Mouse (Mus musculus) liver, embryonic 15.5 days (tissue): ENCODE measurements around the gene Fbxw8. TPM values are rescaled to one million over a fixed set of nuclear protein-coding genes. Genes with fewer than 3 reads are reported as not detected.

Experiments
- ATAC-seq: fragments of 200-750 bp; cut with Nextera tagmentation; 2 replicates; pipeline ENCODE4 v1.8.0; 2017; ENCODE audit warnings: moderate number of reproducible peaks, mild to moderate bottlenecking, moderate library complexity; ENCODE audit not compliant: insufficient read depth
- H3K27ac ChIP-seq: fragments of 300-500 bp; sonication (generic); replicated peaks from 2 replicates; pipeline ENCODE4 v1.5.1; 2015; ENCODE audit warnings: mild to moderate bottlenecking, inconsistent platforms
- H3K27me3 ChIP-seq: fragments of 300-500 bp; sonication (generic); 2 replicates; pipeline ENCODE4 v1.6.1; 2015; ENCODE audit warnings: mild to moderate bottlenecking, inconsistent platforms
- H3K36me3 ChIP-seq: fragments of 300-500 bp; sonication (generic); replicated peaks from 2 replicates; pipeline ENCODE4 v1.6.1; 2015; ENCODE audit warnings: moderate library complexity, mild to moderate bottlenecking, inconsistent platforms
- H3K4me1 ChIP-seq: fragments of 300-500 bp; sonication (generic); replicated peaks from 2 replicates; pipeline ENCODE4 v1.6.1; 2015; ENCODE audit warnings: inconsistent platforms
- H3K4me2 ChIP-seq: fragments of 300-500 bp; sonication (generic); 2 replicates; pipeline ENCODE4 v1.6.1; 2015; ENCODE audit warnings: moderate library complexity, mild to moderate bottlenecking, inconsistent platforms
- H3K4me3 ChIP-seq: fragments of 300-500 bp; sonication (generic); replicated peaks from 2 replicates; pipeline ENCODE4 v1.5.1; 2015; ENCODE audit warnings: mild to moderate bottlenecking, inconsistent platforms
- H3K9ac ChIP-seq: fragments of 300-500 bp; sonication (generic); 2 replicates; pipeline ENCODE4 v1.6.1; 2015; ENCODE audit warnings: moderate library complexity, mild to moderate bottlenecking, inconsistent platforms
- H3K9me3 ChIP-seq: fragments of 300-500 bp; sonication (generic); replicated peaks from 2 replicates; pipeline ENCODE4 v1.6.1; 2016; ENCODE audit warnings: inconsistent platforms
- WGBS: fragments of 180-500 bp; shearing (Covaris S2); methylation state at CpG from one replicate; pipeline ENCODE4 v1.1.7; 2015; ENCODE audit warnings: mixed read lengths; ENCODE audit not compliant: insufficient replicate concordance; 5-methylcytosine and 5-hydroxymethylcytosine counted together
- polyA plus RNA-seq: library from polyadenylated mRNA; unstranded; fragments of >200 nt; fragmentation: Nextera tagmentation; extraction: Ambion mirVana; gene quantifications from 2 replicates; pipeline ENCODE4 v1.2.1, GENCODE M21; 2015

The Fbxw8 gene
- polyA plus RNA-seq, 1 experiment from 2014 or later = 7.7 TPM

- no peak overlapping the region for H3K27ac ChIP-seq
- no peaks in the 10 kb centered on the region for H3K4me1 ChIP-seq
- no peaks in the 10 kb centered on the region for H3K9me3 ChIP-seq
- 64% methylated on average over 6 of the region's 6 CpGs for WGBS
- H3K4me2 ChIP-seq = no peak overlapping the region
- no peaks in the 10 kb centered on the region for H3K36me3 ChIP-seq
- no peak for ATAC-seq
- no peak overlapping the region for H3K9ac ChIP-seq
- H3K4me3 ChIP-seq = no peak overlapping the region
- no peaks in the 10 kb centered on the region for H3K27me3 ChIP-seq
These were observed 110.4 kb downstream of the Fbxw8 start for GRCm38 (mm10) chr5:118044907-118045306.

DNA sequence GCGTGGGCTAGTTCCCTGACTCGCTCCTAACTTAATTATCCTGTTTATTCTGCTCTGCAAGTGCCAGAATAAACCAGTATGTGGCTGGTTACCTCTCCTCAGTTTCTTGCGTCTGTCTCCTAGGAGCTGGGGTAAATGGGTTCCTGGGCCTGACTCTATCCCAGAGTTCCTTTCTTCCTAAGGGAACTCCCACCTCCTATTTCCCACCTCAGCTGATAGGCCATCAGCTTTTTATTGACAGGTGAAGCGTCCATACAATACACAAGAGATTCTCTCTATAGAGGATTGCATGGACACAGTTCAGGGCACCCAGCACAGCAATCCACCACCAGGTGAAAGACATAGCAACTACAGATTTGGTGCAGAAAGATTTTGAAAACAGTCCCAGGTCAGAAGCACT lies 111.5 kb downstream of the Fbxw8 start:
- H3K9me3 ChIP-seq = no peaks in the 10 kb centered on the region
- H3K9ac ChIP-seq = no peak overlapping the region
- H3K4me2 ChIP-seq = no peak overlapping the region
- H3K36me3 ChIP-seq = no peaks in the 10 kb centered on the region
- H3K4me1 ChIP-seq = no peaks in the 10 kb centered on the region
- no peaks in the 10 kb centered on the region for H3K27me3 ChIP-seq
- ATAC-seq = no peak
- H3K4me3 ChIP-seq = no peak overlapping the region
- no peak overlapping the region for H3K27ac ChIP-seq
- 65% methylated on average over 4 of the region's 4 CpGs for WGBS

DNA sequence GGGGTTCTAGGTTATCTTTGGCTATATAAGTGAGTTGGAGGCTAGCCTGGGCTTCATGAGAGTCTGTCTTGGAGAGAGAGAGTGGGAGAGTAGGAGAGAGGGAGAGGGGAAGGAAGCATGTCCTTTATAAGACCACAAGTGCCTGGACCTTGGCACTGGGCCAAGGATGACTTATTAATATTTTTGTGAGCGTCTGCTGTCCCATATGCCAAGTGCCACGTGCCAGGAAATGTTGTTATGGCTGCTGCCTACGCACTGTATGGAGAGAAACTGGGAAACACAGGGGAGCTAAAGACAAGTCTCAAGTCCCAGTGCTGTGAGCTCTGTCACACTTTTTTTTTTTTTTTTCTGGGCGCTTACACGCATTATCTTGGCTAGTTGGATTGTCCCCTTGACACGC lies 112.7 kb downstream of the Fbxw8 start:
- H3K9ac ChIP-seq = no peak overlapping the region
- H3K9me3 ChIP-seq = no peaks in the 10 kb centered on the region
- H3K27ac ChIP-seq = no peak overlapping the region
- H3K4me2 ChIP-seq = no peak overlapping the region
- no peak for ATAC-seq
- H3K36me3 ChIP-seq = no peaks in the 10 kb centered on the region
- WGBS = 61% methylated on average over 6 of the region's 6 CpGs
- H3K4me3 ChIP-seq = no peak overlapping the region
- H3K27me3 ChIP-seq = no peaks in the 10 kb centered on the region
- no peaks in the 10 kb centered on the region for H3K4me1 ChIP-seq

DNA sequence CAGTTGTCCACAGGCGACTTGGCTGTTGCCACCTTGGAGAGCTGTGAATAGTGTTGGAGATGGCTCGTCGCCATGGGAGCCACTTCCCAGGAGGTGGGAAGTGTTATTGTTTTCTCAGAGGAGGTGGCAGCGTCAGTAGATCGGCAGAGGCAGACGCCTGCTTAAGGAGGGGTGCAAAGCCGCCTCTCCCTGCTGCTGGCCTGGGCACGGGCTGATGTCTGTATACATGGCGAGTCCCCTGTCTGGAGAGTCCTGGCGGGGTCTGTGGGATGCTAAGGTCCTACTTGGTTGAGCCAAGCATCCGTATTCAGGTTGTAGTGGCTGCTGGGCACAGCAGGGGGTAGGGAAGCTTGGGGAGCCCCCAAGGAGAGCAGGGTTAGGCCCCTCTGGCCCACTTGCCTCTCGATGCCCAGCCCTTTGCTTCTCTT lies 116.0 kb downstream of the Fbxw8 start:
- no peak for ATAC-seq
- Histone ChIP-seq H3K9me3 (no peaks in the 10 kb centered on the region), H3K27ac (no peak overlapping the region), H3K27me3 (no peaks in the 10 kb centered on the region), H3K36me3 (no peaks in the 10 kb centered on the region), H3K9ac (no peak overlapping the region), H3K4me1 (no peaks in the 10 kb centered on the region), H3K4me3 (no peak overlapping the region), H3K4me2 (no peak overlapping the region)
- 56% methylated on average over 12 of the region's 12 CpGs for WGBS

DNA sequence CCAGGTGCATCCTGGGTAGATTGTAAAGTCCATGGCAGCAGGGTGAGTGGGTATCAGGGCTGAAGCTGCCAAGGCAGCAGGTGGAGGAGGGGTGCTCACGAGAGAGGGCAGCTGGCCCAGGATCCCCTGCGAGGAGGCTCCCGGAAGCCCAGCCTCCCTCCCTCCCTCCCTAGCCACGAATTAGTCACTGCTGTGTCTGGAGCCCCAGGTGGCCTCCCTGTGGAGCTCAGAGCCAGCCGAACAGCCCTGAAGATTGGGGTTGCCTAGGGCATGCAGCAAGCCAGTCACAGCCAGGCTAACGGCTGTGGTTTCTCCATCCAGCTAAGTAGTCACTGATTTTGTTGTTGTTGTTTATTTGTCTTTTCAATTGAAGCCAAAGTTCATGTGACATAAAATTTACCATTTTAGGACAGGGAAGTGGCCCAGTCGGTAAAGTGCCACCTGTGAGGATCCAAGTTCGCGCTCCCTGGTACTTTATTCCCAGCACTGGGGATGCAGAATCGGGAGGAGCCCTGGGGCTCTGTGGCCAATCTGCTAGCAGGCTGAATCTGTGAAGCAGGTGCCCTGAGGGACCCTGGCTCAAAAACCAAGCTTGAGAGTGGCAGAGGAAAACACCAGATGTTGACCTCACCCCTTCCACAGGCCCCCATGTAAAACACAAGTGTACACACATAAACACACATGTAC lies 117.3 kb downstream of the Fbxw8 start:
- no peaks in the 10 kb centered on the region for H3K4me1 ChIP-seq
- H3K27me3 ChIP-seq = no peaks in the 10 kb centered on the region
- no peaks in the 10 kb centered on the region for H3K9me3 ChIP-seq
- no peak for ATAC-seq
- H3K4me3 ChIP-seq = no peak overlapping the region
- H3K9ac ChIP-seq = no peak overlapping the region
- no peaks in the 10 kb centered on the region for H3K36me3 ChIP-seq
- H3K27ac ChIP-seq = no peak overlapping the region
- 10% methylated on average over 10 of the region's 10 CpGs for WGBS
- no peak overlapping the region for H3K4me2 ChIP-seq

DNA sequence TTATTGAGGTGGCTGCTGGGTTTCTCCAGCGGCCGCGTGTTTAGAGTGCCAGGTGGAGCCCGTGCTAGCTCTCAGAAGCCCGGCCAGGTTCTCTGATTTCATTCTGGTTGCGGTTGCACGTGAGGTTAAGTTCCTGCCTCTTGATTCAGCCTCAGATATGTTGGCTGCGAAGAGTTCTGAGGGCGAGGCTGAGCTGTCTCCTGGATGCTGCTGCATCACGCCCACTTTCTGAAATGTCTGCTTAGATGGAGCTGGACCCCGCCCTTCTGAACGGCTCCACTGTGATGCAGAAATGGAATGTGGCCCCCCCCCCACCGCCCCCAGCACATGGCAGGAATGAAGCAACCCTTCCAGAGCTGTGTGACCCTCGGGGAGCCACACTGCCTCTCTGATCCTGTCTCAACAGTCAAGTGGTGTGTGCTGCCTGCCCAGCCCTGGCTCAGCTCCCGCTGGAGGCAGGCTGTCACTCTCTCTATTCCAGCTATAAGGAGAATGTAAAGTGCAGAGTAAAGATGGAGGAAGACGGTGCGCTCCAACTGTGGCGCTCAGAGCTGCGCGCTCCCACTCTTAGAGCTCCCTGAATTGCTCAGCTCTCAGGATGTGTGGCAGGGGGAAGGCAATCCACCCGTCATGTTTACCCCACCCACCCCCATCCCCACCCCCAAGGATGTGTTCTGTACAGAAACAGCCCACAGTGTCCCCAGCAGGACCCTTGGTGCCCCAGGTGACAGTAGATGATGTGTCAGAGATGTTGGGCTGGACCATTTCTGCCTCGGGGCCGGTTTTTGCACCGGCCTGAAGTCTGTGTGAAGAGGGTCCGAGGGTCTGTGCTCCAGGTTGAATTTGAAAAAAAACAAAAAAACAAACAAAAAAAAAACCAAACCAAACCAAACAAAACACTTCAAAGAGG lies 118.1 kb downstream of the Fbxw8 start:
- H3K36me3 ChIP-seq = no peaks in the 10 kb centered on the region

GRCm38 (mm10) chr5:118035786-118036185 lies 119.5 kb downstream of the Fbxw8 start:
- no peak for ATAC-seq
- Histone ChIP-seq H3K27ac (no peak overlapping the region), H3K4me2 (no peak overlapping the region), H3K9me3 (no peaks in the 10 kb centered on the region), H3K9ac (no peak overlapping the region), H3K36me3 (no peaks in the 10 kb centered on the region), H3K27me3 (peaks cover 10% of the 10 kb centered on the region), H3K4me3 (no peak overlapping the region), H3K4me1 (no peaks in the 10 kb centered on the region)
- 35% methylated on average over 3 of the region's 3 CpGs for WGBS

More for the DNA sequence above, 118.1 kb downstream of the Fbxw8 start:
- 38% methylated on average over 25 of the region's 25 CpGs for WGBS
- no peak overlapping the region for H3K4me3 ChIP-seq
- no peaks in the 10 kb centered on the region for H3K27me3 ChIP-seq
- no peak overlapping the region for H3K4me2 ChIP-seq
- no peak for ATAC-seq
- no peaks in the 10 kb centered on the region for H3K4me1 ChIP-seq
- H3K9ac ChIP-seq = no peak overlapping the region
- no peak overlapping the region for H3K27ac ChIP-seq
- no peaks in the 10 kb centered on the region for H3K9me3 ChIP-seq

- Histone ChIP-seq H3K36me3 (no peaks in the 10 kb centered on the region), H3K4me2 (no peak overlapping the region), H3K4me3 (no peak overlapping the region), H3K27ac (no peak overlapping the region), H3K4me1 (no peaks in the 10 kb centered on the region), H3K9ac (no peak overlapping the region), H3K9me3 (no peaks in the 10 kb centered on the region), H3K27me3 (peaks cover 21% of the 10 kb centered on the region)
- WGBS = 69% methylated on average over 1 of the region's 1 CpGs
- no peak for ATAC-seq
These were observed 120.6 kb downstream of the Fbxw8 start for GRCm38 (mm10) chr5:118034632-118035031.

DNA sequence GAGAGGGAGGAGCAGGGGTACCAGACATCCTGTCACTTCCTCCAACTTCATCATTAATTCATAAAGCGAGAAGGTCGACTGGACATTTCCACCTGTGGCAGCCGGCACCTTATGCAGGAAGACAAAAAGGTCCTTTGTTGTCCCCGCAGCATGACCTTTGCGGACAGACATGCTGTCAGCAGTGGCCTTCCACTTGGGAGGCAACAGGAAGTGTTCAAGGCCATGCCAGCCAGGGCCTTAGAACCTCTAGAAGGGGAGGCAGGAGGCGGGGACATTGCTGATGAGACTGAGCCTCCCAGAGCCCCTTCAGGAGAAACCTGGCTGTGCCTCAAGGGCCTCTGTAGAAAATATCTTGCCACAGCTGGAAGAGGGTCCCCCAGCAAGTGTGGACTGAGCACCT lies 121.5 kb downstream of the Fbxw8 start:
- ATAC-seq = no peak
- H3K4me1 ChIP-seq = peaks cover 2% of the 10 kb centered on the region; the same call in 1 of the 2 replicates
- H3K9me3 ChIP-seq = no peaks in the 10 kb centered on the region
- 50% methylated on average over 6 of the region's 6 CpGs for WGBS
- no peak overlapping the region for H3K27ac ChIP-seq
- H3K4me2 ChIP-seq = no peak overlapping the region
- H3K4me3 ChIP-seq = no peak overlapping the region
- peaks cover 30% of the 10 kb centered on the region for H3K27me3 ChIP-seq
- H3K9ac ChIP-seq = no peak overlapping the region
- no peaks in the 10 kb centered on the region for H3K36me3 ChIP-seq

DNA sequence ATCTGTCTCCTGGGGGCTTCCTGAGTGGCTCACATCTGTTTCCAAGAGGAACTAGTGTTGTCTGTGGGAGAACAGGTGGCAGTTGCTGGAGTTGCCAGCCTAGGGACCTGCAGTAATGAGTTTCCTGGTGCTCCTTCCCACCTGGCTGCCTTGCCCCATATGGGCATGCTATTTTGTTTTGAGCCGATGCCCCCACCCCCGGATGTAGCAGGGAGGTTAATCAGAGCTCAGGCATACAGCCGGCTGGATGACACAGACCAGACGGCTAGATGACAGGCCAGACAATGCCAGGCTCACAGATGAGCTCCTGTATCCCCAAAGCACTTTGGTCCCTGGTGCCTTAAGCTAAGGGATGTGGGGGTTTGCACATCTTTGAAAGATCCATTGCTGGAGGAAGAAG lies 121.9 kb downstream of the Fbxw8 start:
- H3K27ac ChIP-seq = no peak overlapping the region
- H3K4me1 ChIP-seq = peaks cover 6% of the 10 kb centered on the region; the same call in 1 of the 2 replicates
- WGBS = 34% methylated on average over 4 of the region's 4 CpGs

GRCm38 (mm10) chr5:118031508-118031907 lies 123.8 kb downstream of the Fbxw8 start:
- 44% methylated on average over 4 of the region's 4 CpGs for WGBS
- no peak overlapping the region for H3K9ac ChIP-seq
- ATAC-seq = no peak

More for the DNA sequence above, 121.9 kb downstream of the Fbxw8 start:
- no peak for ATAC-seq
- peaks cover 34% of the 10 kb centered on the region for H3K27me3 ChIP-seq
- H3K4me3 ChIP-seq = no peak overlapping the region
- H3K36me3 ChIP-seq = no peaks in the 10 kb centered on the region
- no peak overlapping the region for H3K4me2 ChIP-seq
- no peak overlapping the region for H3K9ac ChIP-seq
- no peaks in the 10 kb centered on the region for H3K9me3 ChIP-seq

More at GRCm38 (mm10) chr5:118031508-118031907, 123.8 kb downstream of the Fbxw8 start:
- H3K27me3 ChIP-seq = peaks cover 53% of the 10 kb centered on the region
- no peaks in the 10 kb centered on the region for H3K36me3 ChIP-seq
- no peak overlapping the region for H3K27ac ChIP-seq
- H3K4me2 ChIP-seq = no peak overlapping the region
- H3K4me1 ChIP-seq = peaks cover 13% of the 10 kb centered on the region; the same call in 1 of the 2 replicates
- no peaks in the 10 kb centered on the region for H3K9me3 ChIP-seq
- no peak overlapping the region for H3K4me3 ChIP-seq
